Mouse (Mus musculus) adrenal gland (tissue): ENCODE results near the gene Scn10a.

Experiments used
- intact Hi-C: fragments of 180-260 bp; cut with DNase I; formaldehyde crosslinking; loops from one replicate; pipeline ENCODE4 v1.15.1; 2025
- long read RNA-seq, 2 experiments: library from polyadenylated mRNA; unstranded; transcript quantifications; one replicate each; pipeline ENCODE4 v2.0.0; 2020; ENCODE audit warnings: borderline replicate concordance in 1 of 2; ENCODE audit not compliant: insufficient replicate concordance in 1 of 2

Scn10a gene
- long read RNA-seq, experiment 1: 0 reads
- long read RNA-seq, experiment 2: 0 reads

DNA sequence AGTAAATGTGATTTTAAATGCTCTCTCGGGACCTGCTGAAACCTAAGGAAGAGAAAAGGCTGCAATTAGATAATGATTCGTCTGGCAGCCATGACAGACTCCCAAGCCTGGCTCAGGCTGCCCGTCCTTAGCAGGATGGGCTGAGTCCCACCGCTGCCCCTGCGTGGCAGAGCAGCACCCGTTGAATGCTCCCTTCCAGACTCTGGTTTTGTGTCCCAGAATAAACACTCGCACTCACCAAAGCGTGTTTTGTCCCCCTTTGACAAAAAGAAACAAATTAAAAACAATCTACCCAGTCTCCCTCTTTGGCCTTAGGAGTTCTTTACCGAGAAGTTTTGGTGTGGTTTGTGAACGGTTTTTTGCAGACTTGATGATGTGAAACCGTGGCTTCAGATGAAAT, at the start of gene Scn10a:
Gene Scn10a (minus strand): TSS at position 101 of the 400 bp plus-strand sequence.
- intact Hi-C loops: no loop called here

DNA sequence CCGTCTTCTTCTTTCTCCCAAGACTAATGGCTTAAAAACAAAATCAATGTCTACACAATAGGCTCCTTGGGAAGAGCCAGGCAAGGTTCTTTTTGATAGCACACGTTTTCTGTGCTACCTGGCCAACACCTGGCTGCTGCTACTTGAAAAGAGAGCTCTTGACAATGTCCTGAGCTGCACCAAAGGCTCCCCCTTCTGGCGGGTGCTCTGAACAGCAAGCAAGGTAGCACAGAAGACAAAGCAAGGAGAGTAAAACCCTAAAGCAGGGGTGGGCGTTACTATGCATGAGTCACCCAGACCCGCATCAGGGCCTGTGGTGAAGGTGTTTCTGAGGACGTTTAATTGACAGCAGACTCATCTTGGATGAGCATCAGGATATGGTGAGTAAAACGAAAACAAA, 49.5 kb upstream of the Scn10a start:
- intact Hi-C loops: loop anchor here (10.0 kb wide), 1 partner anchor 304 kb away; no protein-coding TSS in a partner anchor

DNA sequence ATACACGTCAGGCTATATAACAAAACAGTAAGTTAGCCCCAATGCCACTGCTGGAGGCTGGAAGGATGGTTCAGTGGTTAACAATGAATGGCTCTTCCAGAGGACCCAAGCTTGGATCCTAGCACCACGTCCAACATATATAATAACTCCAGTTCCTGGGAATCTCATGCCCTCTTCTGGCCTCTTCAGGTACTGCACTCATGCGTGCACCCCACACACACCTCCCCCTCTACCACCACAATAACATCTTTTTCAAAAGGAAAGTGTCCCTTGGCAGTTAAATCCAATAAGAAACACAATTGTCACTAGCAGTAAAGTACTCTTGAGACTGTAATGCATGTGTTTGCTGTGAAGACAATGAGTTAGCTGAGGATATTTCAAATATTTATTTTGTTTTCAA, 41.1 kb upstream of the Scn10a start:
- intact Hi-C loops: loop anchor here (10.0 kb wide), 1 partner anchor 295 kb away; no protein-coding TSS in a partner anchor

DNA sequence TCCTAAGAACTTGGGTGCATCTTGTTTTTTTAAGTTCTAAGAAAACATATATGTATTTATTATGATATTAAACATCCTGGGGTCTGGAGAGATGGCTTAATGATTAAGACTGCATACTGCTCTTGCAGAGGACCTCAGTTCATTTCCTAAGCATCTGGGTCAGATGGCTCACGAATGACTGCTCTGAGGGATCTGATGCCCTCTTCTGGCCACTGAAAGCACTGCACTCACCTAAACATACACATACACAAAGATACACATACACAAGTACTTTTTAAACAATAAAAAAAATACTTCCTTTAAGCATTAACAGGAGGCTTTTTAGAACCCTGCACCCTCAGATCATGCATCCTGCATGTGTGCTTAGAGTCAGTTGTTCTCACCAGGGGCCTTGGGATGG, 40.3 kb upstream of the Scn10a start:
- intact Hi-C loops: no loop called here

DNA sequence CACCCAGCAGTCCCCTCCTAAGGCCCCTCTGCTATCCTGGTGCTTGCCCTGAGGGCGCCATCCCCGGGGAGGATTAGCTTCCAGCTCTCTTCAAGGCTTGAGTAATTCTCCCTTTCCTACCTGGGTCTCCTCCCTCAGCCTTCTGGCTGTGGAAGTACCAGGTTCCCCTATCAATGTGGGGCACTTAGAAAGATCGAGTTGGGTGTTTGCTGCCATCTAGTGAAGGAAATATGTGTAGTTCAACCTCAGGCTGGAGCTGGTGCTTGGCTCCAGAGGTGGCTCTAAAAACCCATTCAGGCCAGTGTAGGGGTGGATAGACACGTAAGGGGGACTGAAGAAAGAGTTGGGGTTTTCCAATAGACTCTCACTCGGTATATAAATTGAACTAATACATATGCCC, 32.4 kb upstream of the Scn10a start:
- intact Hi-C loops: loop anchor here (1.0 kb wide), 1 partner anchor 104 kb away; no protein-coding TSS in a partner anchor

DNA sequence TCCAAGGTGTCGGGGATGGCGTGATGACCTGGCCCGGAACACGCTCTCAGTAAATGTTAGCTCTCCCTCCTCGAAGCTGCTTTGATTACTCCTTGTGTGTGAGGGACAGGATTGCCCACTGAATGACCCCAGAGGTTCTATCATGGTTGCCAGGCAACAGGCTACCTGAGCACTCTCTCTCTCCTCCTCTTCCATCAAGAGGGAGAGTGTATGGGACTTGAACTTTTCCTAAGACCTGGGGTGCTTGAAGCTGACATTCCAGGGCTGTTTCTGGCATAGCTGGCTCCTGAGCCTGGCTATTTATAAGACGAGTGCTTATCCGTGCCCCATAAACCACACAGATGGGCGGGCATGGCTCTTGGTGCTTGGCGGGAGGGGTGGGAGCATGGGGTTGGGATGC, 30.0 kb upstream of the Scn10a start:
- intact Hi-C loops: no loop called here

DNA sequence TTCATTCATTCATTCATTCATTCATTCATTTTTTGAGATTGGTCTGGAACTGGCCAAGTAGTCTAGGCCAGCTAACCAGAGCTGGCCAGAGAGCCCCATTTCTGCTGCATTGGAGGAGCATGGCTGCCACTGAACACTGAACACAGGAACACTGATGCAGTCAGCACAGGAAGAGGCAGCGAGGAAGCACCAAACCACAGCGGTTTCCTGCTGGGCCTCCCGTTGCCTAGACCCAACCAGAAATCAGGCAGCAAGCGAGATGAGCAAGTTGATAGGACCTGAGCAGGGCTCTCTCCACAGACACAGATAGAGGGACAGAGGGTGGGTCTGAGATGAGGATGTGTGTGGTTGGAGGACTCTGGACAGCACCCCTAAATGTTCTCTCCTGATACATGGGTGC, 24.8 kb upstream of the Scn10a start:
- intact Hi-C loops: no loop called here

DNA sequence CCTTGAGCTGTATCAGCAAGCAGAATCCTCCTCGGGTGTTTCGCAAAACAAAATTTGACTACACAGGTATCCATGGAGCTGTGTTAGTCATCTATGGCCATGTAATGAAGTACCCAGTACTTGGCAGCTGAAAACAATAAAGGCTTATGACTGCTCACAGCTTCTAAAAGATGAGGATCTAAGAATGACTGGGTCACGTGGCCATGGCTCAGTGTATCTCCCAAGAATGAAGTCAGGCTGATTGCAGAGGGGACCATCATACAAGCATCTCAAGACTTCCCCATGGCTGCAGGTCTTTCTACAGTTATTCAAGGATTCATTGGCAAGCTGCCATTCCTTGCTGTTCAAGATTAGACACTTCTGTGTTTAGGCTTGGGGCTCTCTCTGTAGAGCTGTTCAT, 24.2 kb upstream of the Scn10a start:
- intact Hi-C loops: no loop called here

DNA sequence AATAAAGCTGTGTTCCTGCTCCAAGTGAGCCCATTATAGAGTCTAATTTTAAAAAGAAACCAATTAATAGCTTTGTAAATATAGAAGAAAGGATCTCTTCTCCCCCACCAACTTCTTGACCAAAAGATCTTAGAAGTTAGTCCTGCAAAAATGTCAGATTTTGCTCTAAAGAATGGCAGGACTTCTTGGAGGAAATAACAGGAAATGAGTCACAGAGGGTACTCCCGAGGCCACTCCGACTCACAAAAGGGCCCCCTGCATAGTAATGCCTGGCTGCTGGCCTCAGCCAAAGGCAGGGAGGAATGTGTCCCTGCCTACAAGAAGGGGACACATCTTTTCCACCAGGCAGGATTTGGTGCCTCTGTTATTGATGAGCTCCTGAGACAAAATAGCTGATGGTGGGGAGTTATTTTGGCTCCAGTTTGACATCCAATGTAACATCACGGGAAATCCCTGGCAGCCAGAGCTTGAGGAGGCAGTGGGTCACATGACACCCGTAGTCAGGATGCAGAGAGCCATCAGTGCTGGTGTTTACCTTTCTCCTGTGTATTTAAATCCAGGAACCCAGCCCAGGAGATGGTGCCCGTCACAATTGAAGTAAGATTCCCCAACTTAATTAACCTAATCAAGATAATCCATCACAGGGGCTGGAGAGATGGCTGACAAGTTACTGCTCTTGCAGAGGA, 22.1 kb upstream of the Scn10a start:
- intact Hi-C loops: no loop called here

DNA sequence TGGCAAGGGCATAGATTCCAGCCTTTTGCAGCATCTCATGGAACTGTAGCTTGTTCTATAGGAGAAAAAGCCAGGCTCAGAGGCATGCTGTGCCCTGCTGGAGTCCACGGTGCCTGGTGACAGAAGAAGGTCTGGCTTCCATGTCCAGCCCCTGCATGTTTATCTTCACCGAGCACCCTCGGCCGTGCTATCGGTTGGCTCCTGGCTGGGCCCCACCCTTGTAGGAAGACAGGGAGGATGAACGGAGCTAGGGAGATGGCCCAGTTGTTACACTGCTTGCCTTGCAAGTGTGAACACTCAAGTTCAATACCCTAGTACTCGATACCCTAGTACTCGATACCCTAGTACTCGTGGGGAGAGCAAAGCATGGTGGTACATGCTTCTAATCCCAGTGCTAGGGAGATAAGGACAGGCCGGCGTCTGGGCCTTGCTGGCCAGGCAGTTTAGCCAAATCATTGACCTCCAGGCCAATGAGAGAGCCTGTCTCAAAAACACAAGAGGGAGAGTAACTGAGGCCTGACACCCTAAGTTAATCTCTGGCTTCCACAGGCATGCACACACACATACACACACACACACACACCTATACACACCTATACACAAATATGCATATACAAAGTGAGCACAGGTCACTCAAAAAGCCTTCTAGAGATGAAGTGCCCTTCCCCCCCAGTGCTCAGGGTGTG, 9.4 kb upstream of the Scn10a start:
- intact Hi-C loops: no loop called here

DNA sequence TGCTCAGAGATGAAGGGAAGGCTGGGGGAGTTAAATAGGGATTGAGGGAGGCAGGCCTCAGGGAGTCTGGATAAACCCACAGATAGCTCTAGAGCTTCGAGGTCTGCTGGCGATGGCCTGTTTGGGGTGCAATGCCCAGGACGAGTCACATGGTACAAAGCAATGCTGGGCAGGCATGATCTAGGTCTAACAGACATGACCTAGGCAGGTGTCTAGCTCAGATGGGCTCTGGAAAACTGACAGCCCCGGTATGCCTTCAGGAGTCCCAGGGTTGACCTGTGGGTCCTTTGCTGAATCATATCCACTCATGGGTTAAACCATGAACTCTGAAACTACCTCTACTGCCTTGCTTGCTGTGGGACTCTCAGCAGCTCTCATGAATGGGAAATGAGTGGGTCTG, 7.9 kb upstream of the Scn10a start:
- intact Hi-C loops: no loop called here

DNA sequence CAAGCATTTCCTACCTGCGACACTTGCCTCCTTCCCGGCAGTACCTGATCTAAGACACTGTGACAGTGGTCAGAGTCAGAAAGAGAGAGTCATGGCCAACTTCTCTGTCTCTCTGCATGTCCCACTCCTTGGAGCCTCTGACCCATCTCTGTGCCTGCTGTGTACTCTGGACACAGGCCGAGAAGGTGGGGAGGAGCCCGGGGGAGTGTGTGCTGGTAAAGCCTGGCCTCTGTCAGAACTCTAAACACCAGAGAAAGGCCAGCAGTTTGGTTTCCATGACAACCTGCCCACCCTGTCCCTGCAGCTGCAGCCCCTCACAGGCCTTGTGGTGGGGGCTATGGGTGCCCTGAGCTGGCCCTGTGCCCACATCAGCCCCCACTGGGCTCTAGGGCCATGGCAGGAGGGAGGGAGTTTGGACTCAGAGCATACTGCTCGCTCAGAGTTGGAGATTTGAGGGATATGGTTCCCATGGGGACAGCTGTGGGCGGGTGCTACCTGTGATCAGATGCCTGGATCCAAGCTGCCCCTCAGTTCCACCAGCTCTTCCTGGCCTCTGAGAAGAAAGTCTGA, 6.3 kb upstream of the Scn10a start:
- intact Hi-C loops: no loop called here

DNA sequence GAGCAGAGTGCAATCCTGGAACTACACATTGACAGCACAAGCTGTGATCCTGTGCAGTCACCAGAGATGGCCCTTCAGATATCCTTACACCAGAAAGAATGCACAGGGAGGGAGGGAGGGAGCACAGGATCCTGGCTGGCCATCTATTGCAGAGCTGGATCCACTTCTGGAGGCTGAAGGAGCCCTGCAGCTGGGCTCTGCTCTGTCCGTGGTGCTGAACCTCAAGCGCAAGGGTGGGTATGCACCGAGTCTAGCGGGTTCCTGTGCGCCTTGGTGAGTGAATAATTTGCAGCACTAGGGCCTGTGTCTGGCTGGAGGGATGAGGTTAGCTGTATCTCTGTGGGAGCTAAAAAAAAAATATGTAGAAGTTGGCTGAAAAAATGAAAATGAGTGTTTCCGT, 12.4 kb downstream of the Scn10a start:
- intact Hi-C loops: no loop called here

DNA sequence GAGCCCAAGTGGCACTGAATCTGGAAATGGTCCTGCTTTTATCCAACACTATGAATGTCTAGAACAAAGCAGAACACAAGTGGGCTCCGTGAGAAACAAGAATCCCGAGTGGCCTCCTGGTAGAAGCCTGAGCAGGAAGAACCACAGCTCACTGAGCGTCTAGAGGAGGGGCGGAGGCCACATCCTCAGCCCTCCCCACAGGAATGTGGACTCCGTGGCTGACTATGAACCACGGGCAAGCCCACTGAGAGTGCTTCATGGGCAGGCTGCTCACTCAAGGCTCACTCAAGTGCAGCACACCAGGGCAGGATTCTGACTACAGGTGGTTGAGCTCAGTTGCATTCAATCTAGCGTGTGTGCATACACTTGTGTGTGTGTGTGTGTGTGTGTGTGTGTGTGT, 27.6 kb downstream of the Scn10a start:
- intact Hi-C loops: no loop called here

DNA sequence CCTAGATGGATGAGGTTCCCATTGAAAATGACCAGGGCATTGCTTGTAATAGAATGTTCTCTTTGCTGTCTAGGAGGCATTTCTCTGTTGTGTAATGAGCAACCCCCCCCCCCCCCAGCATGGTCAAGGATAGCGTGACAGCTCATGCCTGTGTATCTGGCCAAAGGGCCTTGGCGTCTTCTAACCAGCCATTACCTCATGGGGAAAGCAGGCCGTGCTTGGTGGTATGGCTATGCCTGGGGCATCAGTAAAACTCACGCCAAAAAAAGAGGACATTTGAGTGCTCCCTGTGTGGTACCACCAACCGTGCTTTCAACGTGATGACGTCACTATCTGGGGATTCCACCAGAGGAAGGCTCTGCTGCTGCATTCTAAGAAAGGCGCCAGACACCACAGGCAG, 28.1 kb downstream of the Scn10a start:
- intact Hi-C loops: no loop called here

DNA sequence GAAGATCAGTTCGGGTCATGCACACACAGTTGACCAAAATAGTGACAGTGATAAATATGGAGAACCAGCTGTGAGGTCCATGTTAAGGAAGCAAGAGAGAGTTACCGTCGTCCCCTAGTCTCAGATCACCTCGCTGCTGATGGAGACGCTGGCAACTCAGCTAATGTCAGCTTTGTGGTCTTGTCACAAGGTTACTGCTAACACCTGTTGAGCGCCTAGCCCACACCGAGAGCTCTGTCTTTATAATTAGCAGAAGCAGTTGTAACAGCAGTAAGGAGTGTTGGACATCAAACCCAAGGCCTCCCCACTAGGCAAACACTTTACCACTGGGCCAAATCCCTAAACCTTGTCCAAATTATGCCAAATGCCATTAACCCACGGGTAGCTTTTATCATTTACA, 31.2 kb downstream of the Scn10a start:
- intact Hi-C loops: no loop called here

DNA sequence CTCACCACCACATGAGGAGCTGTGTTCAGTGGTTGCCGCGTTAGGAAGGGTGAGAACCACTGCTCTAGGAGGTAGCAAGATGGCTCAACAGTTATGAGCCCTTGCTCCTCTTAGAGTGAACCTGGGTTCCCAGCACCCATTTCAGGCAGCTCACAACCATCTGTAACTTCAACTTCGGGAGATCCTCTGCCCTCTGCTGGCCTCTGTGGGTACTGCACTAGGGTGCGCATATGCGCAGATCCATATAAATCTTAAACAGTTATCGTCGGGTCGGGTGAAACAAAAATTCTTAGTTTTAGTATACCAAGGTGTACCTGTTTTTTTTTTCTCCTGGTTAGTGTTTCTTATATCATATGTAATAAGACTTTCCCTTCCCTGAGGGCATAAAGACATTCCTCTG, 32.9 kb downstream of the Scn10a start:
- intact Hi-C loops: no loop called here

DNA sequence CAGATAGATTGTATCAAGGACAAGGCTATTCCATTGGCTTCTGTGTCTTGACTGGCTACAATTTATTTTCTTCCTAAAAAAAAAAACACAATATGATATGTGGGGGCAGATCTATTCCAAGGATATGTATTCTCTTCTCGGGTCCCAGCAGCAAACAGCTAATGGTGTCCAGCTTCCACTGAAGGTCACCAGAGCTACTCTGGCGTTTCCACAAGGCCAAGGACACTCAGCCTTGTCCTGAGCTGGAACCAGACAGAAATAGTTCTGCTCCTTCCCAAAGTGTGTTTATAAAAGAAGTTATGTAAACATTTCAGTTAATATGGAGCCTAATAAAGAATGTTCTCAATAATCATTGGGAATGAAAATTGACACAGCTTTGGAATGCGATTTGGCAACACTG, 38.2 kb downstream of the Scn10a start:
- intact Hi-C loops: no loop called here

DNA sequence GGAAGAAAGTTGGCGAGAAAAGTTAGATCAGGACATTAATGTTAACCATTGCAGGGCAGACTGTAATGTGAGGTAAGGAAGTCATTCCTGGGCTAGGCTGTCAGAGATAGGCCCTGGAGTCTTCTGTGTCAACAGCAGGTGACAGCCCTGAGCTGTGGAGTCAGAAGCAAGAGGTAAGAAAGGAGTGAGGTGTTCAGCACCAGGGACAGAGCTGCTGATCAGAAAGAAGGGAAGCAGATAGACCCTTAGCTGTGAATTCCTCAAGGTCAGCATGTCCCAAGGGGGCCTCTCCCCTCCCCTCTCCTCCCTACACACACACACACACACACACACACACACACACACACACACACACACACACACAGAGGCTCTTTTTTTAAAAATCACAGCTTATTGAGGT, 55.0 kb downstream of the Scn10a start:
- intact Hi-C loops: no loop called here

DNA sequence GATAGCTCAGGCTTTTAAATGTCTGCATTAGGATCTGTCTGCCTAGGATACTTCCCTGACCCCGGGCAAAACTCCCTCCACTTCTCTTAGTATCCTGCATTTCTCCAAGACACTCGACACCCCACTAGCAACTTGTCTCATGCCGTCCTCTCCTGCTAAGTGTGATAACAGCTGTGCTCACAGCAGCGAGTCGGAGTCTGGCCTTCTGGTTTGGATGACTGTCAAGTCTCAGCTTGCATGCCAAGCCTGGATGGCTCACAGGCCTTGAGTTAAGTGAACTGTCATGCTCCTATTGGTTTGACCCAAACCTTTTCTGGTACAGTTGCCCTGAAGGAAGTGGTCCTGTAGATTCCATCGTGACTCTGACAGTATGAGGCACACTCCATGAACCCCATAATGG, 63.0 kb downstream of the Scn10a start:
- intact Hi-C loops: no loop called here

DNA sequence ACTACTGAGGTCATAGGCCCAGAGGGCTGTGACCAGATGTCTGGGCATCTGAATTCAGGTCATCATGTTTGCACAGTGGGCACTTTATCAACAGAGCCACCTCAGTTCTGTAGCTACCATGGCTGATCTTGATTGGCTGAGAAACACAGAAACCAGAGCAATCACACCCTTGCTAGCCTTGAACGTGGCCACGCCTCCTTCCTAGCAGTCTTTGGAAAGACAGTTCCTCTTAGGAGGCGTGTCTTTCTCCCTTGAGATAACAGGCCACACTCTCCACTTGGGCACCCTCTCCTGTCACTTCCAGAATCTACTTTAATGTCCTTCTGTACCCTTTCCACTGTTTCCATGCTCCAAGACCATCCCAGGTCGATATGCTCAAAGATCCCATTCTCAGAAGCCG, 65.4 kb downstream of the Scn10a start:
- intact Hi-C loops: no loop called here

DNA sequence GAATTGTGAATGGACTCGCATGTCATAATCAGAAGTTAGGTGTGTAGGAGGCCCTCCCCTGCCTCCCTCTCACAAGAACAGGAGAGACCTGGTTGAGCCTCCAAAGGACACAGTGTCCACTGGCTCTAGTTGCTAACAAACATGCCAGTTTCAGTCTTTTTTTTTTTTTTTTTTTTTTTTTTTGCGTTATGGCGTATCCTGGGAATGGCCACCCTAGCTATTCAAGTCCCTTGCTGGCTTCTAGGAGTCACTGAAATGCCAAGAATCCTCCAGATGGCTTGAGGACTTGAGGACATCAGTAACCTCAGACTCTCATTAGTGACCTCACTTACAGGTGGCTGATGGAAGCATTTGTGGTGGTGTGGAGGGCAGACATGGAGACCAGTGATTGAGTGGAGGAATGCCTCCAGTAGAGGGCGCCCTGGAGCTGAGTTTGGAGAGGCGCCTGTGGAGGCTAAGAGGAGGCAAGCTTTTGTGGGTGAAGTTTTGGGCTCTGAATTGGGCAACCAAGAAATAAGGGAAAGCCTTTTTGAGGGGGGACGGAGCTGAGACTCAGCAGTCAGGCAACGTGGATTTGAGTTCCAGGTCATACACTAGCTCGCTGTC, 72.1 kb downstream of the Scn10a start:
- intact Hi-C loops: loop anchor here (1.0 to 10.0 kb wide), 2 partner anchors 104 to 248 kb away; partner anchors contain the start of gene Wdr48
